Mouse (Mus musculus) olfactory bulb, adult 2 months (tissue): Measurements from ENCODE around the gene Zranb2.

Experiments
- CTCF ChIP-seq: fragments of 200-500 bp; IDR thresholded peaks from 2 replicates; pipeline ENCODE4 v1.5.1; 2012; ENCODE audit warnings: low read depth, mild to moderate bottlenecking, low read length, moderate library complexity; ENCODE audit not compliant: insufficient read depth
- POLR2A ChIP-seq: fragments of 200-500 bp; IDR thresholded peaks from 2 replicates; pipeline ENCODE4 v1.6.1; 2012; ENCODE audit warnings: mild to moderate bottlenecking, low read depth, low read length, moderate library complexity; ENCODE audit not compliant: insufficient read depth

GRCm38 (mm10) chr3:157578469-157579170 lies 44.7 kb downstream of the Zranb2 start:
- no peak for TF ChIP-seq CTCF
- TF ChIP-seq POLR2A: no peak
